Mouse (Mus musculus): ENCODE measurements around the gene 4930558K02Rik. TPM values are rescaled to one million over a fixed set of nuclear protein-coding genes. Genes with fewer than 3 reads are reported as not detected.

Gene 4930558K02Rik
- total RNA-seq, 2 experiments from 2014 or later, result 0.37 TPM; not detected in 1

DNA sequence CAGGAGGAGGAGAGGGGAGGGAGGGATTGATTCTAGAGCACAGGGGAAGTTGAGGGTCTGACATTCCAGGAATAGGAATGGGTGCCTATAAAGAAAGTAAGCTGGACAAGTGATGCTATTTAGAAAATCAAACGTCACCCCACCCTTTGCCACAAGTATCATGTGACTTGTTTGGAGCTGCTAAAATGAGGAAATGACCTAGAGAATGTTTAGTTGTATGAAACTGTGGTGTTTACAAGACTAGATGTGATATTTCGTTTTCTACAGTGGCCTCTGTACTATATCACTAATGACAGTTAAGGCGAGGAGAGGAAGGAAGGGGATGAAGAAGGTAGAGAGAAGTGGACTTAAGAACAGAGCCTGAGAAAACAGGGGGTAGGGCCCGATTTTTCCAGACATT lies 19.3 kb upstream of the 4930558K02Rik start:
- no peak for DNase-seq (ENCODE audit: low spot score in 2 of 2)

DNA sequence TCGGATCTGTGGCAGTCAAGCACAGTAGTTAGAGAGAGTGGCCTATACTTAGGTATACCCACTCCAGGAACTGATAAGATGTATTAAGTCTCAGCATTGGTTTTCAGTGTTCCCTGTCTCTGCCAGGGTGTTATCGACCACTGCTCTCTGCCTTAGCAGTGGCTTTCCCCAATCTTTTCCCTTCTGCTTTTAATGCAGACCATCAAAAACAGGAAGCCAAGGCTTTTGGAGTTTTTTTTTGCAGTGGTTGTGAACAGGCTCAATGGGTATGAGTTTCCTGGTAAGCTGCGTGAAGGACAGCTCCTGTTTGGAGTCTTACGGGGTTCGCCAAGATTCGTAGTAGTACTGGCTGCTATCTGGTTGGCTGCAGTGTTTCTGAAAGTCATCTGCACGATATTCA lies 13.0 kb upstream of the 4930558K02Rik start:
- DNase-seq (ENCODE audit: low spot score in 2 of 2), result no peak

DNA sequence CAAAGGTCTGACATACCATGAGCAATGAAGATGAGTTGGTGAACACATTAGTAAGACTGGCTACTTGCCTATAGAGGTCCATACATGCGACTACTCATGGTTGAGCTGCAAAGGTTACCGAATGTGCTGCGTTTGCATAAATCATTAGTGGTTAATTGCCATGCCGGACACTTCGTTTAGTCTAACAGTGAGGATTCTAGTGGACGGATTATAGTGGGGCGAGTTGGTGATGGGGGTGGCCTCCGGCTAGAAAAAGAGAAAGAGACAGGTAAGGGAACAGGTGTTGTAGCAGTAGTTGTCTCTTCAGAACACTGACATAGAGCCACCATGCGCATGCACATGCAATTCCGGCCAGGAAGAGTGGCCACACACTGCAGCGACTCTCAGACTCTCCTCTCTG lies 12.4 kb upstream of the 4930558K02Rik start:
- no peak for DNase-seq (ENCODE audit: low spot score in 2 of 2)

DNA sequence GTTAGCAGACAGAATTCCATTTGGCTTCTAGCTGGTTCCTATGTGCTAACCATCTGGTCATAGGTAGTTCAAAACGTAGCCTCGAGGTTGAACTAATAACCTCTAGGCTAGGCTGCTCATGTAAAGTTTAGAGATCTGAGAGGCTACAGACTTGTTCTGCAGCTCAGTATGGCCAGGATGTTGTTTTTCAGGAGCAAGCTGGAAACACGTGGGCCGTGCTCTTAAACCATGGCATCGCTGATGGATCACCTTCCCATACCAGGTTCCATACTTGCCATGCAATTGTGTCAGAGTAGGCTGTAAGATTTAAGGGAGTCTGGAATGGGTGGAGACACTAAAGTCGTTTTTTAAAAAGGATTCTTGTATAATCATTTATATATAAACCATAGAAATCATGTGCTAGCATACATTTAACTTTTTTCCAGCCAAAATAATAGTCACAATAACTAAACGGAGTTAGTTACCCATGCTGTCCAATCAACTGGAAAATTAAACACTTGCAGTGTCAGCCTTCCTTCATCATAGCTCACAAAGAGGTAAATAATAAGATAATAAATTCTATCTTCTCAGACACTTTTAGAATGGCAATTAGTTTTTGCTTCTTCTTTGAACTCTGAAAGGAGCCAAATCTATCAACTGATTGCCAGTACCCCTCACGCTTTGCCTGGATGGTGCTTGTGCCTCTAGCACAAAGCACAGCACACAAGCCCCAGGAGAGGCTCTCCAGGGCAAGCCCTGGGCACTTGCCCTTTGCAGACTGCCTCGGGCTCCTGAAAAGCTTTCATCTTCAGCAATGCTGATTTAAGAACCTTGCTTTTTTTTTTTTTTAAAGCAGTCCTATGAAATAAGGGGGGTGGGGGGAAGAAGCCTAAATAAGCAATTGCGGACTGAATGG lies 11.5 kb upstream of the 4930558K02Rik start:
- no peak for DNase-seq (ENCODE audit: low spot score in 2 of 2)

DNA sequence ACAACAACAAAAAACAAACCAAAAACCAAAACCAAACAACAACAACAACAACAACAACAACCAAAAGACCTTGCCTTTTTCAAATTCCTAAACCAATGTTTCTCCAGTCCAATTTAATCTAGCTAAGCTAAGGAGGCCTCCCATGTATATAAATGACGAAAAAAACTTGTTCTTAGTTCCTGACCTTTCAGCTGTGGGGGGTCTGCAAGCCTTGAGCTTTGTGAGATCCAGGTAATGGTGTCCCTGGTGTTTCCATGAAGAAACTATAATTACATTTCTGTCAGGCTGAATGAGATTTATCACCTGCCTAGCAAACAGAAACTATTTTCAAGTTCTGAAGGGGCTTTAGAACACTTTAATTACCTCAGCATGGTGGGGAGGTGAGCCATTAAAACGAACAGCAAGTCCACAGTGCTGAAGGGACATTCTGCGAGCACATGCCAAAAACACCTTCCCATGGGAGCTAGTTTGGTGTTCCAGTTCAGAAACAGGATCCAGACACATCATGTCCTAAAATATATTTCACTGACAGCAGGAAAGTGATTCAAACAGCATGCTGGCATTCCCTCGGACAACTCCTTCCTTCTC lies 4.6 kb upstream of the 4930558K02Rik start:
- DNase-seq (ENCODE audit: low spot score in 2 of 2), result no peak

DNA sequence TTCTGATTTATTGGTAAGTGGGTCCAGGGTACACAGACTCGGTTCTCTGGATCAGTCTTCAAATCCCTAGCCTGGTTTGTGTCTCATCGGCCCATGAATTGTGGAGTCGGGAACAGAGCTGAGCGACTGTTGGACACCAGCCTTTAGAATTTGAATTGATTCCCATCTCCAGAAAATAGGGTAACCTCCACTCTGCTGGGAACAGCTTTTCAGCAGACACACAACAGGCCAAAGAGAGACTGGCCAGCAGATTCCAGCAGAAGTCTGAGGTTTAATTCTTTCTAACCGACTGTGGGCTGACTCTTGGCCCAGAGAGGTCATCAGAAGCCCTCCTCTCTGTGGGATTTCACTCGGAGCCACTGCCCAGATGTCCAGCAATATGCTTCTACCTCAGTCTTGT lies 4.0 kb upstream of the 4930558K02Rik start:
- no peak for DNase-seq (ENCODE audit: low spot score in 2 of 2)

DNA sequence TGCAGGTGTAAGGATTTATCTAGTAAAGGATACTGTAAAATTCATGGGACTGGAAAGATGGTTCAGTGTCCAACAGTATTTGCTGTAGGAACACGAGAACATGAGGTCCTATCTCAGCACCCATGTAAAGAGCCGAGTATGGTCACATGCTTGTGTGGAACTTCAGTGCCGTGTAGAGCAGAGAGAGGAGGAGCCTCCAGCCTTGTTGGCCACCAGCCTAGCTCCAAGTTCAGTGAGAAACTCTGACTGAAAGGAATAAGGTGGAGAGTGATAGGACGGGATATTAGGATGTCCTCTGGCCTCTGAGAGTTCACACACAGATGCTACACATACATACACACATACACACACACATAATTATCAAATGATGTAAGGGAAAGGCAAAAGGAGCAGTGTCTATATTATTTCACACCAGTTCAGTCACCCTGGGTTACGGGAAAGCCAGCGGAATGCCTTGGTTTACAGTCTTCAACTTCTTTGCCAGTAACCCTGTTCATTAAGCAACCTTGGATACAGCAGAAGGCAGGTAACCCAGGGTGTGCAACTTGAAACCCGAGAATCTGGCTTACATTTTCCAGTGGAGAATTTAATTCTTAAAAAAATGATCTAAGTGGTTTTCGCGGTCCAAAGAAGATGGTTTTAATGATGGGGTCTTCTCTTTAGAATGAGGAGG lies 1.3 kb upstream of the 4930558K02Rik start:
- no peak for DNase-seq (ENCODE audit: low spot score in 2 of 2)

DNA sequence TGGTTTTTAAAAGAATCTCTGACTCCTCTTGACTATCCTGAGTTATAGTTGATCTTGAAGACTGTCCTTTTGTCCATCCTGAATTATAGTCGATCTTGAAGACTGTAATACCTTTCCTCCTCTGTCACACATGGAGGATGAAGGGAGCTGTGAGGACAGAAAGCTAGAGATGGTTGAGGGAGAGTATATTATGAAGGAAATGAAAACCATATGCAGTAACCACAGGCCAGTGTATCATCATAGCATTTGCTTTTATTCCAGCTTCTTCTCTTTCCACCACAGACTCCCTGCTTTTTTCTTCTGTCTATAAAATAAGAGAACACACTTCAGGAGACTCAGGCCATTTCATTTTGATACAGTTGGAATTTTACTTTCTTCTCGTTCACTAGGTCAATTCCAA lies 610 bp upstream of the 4930558K02Rik start:
- DNase-seq (ENCODE audit: low spot score in 2 of 2), result no peak

DNA sequence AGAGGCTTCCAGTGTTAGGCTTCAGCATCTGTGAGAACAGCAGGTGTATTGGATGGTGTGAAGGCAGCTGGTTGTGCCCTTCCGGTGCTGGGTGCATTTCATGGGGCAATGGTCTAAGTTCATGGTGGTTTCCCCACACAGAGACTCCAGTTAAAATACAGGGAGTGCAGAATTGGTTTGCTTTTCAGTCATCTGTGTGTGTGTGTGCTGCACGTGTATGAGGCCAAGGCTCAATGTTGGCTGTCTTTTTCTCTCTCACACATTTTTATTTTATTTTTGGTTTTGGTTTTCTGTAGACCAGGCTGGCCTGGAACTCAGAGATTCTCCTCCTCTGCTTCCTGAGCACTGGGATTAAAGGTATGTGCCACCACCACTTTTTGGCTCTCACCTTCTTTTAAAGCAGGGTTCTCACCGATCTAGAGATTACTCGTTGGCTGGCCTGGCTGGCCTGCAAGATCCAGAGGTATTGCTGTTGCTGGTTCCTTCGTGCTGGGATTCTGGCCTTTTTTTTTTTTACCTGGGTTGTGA lies 1.2 kb downstream of the 4930558K02Rik start:
- no peak for DNase-seq (ENCODE audit: low spot score in 2 of 2)

DNA sequence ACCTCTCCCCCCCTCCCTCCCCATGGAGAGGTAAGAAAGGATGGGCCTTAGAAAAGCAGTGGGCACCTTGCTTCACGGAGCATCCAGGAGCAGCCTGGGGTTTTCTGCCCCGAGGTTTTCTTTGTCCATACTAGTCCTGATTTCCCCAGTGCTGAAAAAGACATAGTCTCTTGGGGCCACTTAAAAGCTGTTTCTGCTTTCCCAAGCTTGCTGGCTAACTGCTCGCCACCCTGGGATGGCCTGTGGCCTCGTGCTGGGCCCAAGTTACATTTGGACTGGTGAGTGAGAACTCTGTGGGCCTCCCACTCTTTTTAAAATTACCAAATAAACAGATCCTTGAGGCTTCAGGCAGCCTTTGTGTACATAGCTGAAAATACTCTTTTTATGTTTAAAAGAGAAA lies 2.1 kb downstream of the 4930558K02Rik start:
- DNase-seq (ENCODE audit: low spot score in 2 of 2), result no peak

DNA sequence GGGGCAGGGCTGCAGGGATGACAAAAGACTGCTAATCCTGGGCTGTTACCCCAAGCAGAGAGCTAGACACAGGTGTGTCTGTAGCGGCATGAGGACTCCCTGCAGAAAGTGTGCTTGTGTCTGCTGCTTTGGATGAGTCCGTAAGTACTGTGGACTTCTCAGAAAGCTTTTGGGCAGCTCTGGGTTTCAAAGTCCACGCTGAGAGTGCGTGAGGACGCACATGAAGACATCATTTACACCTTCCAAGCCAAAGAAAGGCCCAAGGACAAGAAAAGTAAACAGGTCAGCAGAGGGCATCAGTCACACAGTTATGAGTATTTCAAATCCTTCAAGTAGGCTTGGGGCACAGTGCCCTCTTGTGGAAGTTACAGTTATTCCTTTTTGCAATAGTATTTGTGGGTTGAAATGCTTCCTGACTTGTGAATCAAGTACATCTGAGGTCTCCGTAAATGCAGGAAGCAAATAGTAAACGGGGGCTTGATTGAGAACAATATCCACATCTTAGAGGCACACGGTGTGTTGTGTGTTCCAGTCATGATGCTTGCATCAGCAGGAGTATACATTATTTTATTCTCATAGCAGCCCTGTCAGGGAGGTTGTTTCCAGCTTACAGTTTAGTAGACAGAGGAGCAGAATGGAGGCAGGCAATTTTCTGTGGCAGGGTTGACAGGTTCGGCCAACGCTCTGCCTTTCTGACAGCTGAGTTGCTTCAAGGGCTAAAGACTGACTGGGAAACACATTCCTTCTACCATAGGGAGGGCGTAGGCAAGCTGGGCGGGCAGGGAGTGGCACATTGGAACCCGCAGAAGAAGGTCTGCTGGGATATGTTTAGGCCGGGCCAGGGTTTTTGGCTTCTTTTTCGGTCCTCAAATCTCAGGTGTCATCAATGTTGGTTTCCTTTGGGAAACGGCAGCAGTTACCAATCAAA lies 2.9 kb downstream of the 4930558K02Rik start:
- peak; percentile 80 to 83 for DNase-seq (ENCODE audit: low spot score in 2 of 2)

DNA sequence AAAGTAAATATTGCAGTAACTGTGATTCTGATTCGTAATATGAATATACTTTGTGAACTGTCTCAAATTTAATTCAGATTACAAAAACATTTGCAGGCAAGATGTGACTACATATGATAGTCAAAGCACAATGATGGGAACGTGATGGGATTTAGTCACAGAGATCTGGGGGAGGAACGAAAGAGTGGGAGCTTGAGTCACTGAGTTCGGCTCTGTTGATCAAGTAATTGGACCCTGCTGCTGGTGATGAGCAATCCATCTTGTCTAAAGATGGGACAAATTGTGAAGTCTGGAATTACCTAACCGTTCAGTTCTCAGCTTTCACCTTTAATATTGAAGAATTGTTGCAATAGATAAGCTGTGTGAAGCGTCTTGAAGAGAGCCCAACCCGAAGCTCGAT lies 7.2 kb downstream of the 4930558K02Rik start:
- no peak for DNase-seq (ENCODE audit: low spot score in 2 of 2)

DNA sequence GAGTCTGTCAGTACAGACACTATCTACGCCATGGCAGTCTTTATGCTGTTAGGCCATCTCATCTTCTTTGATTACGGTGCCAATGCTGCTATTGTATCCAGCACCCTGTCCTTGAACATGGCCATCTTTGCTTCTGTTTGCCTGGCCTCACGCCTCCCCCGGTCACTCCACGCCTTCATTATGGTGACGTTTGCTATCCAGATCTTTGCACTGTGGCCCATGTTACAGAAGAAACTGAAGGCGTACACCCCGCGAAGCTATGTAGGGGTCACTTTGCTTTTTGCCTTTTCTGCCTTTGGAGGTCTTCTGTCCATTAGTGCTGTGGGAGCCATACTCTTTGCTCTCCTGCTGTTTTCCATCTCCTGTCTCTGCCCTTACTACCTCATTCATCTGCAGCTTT lies 8.6 kb downstream of the 4930558K02Rik start:
- no peak for DNase-seq (ENCODE audit: low spot score in 2 of 2)

DNA sequence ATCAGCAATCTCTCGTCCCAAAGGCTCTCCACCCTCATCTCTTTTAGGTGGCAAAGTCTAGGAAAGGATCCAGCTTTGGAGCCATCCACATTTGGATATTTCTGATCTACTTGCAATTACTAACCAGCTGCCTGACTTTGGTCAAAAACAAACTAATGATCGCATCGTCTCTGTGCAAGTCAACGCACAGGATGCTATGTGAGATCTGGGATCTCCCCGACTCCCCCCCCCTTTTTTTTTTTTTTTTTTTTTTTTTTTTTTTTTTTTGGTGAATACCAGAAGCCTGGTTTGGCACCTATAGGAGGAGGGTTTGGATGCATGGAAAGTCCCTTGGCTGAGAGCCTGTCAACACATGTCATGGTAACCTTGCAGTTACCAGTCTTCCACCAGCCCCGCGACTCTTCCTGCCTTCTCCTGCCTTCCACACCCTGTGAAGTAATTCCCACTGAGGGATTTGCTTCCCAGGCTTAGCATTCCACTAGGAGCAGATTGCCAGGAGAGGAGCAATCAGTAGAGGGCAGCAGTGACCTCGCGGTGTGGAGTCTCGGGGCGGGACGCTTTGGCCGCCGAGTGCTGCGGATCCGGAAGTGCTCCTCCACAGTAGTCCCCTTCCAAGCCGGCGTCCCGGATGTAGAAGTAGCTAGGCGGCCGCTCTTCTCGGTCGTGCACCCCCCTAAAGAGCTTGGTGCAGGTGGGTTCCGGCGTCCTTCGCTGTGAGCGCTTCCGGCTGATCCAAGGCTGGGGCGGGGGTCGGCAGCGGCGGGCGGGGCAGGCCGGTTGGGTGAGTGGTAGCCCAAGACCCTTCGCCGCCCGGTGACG lies 10.6 kb downstream of the 4930558K02Rik start, which contains the start of gene Pigc:
Pigc (plus strand) TSS at position 598 of the 819 bp plus-strand sequence.
- peak; percentile 92 to 94 for DNase-seq (ENCODE audit: low spot score in 2 of 2)

DNA sequence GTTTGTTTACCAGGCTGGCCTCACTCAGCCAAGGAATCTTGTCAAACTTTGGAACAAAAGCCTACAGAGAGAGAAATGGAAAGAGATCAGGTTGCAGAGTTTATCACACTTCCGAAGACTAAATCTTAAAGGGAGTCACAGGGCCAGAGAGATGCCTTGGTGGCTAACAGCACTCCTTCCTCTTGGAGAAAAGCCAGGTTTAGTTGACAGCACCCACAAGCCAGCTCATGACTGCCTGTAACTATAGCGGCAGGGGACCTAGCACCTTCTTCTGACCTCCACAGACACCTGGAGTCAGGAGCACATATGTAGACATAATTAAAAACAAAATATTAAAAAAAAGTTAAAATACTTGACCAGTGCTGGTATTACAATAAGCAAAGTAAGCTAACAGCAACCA lies 11.5 kb downstream of the 4930558K02Rik start:
- DNase-seq (ENCODE audit: low spot score in 2 of 2), result no peak

DNA sequence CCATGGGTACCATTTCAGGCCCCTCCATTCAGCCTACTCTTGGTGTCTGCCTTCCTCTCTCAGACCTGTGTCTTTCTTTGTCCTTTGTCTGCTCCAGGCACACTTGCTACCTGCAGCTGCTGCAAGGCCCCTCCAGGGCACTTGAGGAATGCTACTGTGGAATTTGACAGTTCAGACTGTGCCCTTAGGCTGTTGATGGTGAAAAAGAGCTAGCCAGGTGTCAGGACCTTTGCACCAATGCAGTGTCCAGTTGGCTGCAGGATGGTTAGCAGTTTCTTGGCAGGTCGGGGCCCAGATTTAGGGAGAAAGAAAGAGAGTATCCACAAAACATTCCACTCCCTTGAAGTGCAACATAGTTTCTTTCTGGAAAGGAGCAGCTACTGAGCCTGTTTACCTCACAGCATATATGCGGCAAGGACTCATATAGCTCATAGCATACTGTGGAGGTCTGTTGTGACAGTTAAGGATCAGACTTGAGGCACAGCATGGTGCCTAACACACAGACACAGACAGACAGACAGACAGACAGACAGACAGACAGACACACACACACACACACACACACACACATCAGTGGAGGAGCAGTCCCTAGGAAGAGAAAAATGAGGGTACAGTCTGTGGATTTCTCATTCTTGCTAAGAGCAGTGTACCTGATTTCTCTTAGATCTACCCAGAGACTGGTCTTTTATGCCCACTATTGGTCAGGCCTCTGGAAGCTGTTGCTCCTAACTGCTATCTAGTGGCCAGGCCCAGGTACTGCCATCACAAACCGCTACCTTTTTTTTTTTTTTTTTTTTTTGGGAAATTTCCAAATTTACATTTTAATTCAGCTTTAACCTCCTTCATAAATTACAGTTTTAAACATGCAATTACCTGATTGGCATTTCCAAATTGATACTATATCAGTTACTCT lies 16.7 kb downstream of the 4930558K02Rik start:
- DNase-seq (ENCODE audit: low spot score in 2 of 2), result no peak

DNA sequence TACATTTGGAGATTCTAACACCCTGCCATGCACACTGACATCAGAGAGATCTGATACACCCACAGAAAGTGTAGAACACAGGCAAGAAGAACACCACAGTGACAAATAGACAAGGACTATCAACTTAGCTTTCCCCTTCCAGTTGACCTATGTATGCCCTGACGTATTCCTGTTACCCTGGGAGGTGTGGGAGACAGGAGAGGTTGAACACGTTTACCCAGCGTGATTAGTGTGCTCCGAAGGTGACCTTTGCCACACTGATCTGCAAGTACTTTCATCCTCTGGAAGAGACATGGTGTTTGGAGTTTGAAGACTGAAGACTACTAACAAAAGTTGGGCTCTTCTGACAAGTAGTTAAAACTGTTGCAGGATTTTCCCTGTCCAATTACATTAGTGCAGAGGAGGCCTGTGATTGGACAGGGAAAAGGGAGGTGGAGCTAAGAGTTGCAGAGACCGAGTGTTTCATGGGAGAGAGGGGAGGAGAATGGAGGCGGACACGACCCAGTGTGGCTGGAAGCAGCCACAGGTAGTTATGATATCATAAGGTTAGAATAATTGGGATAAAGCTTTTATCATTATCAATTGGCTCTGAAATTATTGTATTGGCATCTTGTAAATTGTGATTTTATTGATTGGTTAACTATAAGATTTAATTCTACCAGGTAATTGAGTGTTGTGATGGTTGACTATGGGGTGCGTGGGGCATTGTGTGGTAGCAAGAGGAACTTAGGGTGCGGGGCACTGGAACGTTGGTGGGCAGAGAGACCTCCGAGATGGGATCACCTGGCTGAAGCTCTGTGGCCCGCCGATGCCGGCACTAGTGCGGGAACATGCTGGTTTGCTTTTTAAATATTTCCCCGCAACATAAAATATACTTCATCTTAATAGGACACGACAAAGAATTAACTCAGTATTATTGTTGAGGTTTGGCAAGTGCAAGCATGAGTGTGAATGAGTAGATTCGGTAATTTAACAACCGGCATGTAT lies 21.2 kb downstream of the 4930558K02Rik start:
- DNase-seq (ENCODE audit: low spot score in 2 of 2), result no peak

DNA sequence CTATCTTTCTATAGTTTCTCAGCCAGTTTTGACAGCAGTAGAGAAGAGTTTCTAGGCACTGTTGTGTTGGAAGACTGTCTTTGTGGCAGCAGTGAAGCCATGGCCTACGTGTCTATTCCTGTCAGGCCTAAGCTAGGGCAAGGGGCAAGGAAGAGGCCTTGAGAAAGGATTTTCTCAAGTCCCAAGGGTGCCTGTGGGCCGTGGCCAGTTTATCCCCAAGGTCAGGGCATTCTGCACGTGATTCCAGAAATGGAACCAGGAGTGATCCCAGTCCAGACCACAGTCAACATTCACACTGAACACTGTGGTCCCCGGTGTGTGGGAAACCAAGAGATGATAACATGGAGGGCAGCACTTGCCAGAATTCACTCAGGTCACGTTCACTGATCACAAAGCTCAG lies 23.6 kb downstream of the 4930558K02Rik start:
- no peak for DNase-seq (ENCODE audit: low spot score in 2 of 2)

Measured in layer of hippocampus, postnatal 10 days (tissue).